Mouse (Mus musculus) MEL (cell line): Measurements from ENCODE around the gene Foxk2. TPM values are rescaled to one million over a fixed set of nuclear protein-coding genes. Genes with fewer than 3 reads are reported as not detected.

Experiments
- DNase-seq: peaks from one replicate; pipeline ENCODE4 v3.0.0; 2011; ENCODE audit warnings: low read depth, low spot score
- H3K27ac ChIP-seq: 2 replicates; pipeline ENCODE4 v1.5.1; 2012; ENCODE audit warnings: low read depth, mild to moderate bottlenecking, control low read depth, low read length, moderate library complexity; ENCODE audit not compliant: control insufficient read depth
- H3K27me3 ChIP-seq, 2 experiments: fragments of 150-350 bp in 1 of 2; sonication (generic) in 1 of 2; 2 replicates each; pipeline ENCODE4 v1.6.1; 2012; ENCODE audit warnings: low read length in 2 of 2, mild to moderate bottlenecking in 2 of 2, improper control_type of control experiment in 1 of 2, moderate library complexity in 1 of 2; ENCODE audit not compliant: insufficient read depth in 2 of 2, control insufficient read depth in 1 of 2
- H3K36me3 ChIP-seq, 2 experiments: 2 replicates each; pipeline ENCODE4 v1.6.1; 2012 to 2014; ENCODE audit warnings: low read length in 2 of 2, improper control_type of control experiment in 1 of 2, inconsistent platforms in 1 of 2, mild to moderate bottlenecking in 1 of 2; ENCODE audit not compliant: insufficient read depth in 2 of 2, control insufficient read depth in 1 of 2
- H3K4me1 ChIP-seq, 2 experiments: fragments of 150-350 bp in 1 of 2; sonication (generic) in 1 of 2; 2 replicates each; pipeline ENCODE4 v1.6.1; 2012; ENCODE audit warnings: low read length in 2 of 2, improper control_type of control experiment in 1 of 2, mild to moderate bottlenecking in 1 of 2; ENCODE audit not compliant: insufficient read depth in 2 of 2, control insufficient read depth in 1 of 2
- H3K4me3 ChIP-seq, 2 experiments: fragments of 150-350 bp in 1 of 2; sonication (generic) in 1 of 2; 2 replicates each; pipeline ENCODE4 v1.5.1; 2012; ENCODE audit warnings: low read depth in 2 of 2, low read length in 2 of 2, mild to moderate bottlenecking in 2 of 2, moderate library complexity in 2 of 2, control low read depth in 1 of 2, improper control_type of control experiment in 1 of 2; ENCODE audit not compliant: control insufficient read depth in 1 of 2, insufficient read depth in 1 of 2
- H3K79me2 ChIP-seq: 2 replicates; pipeline ENCODE4 v1.6.1; 2012; ENCODE audit warnings: mild to moderate bottlenecking, low read length, moderate library complexity; ENCODE audit not compliant: control insufficient read depth, poor library complexity, insufficient read depth
- H3K9ac ChIP-seq: 2 replicates; pipeline ENCODE4 v1.6.1; 2012; ENCODE audit warnings: low read depth, mild to moderate bottlenecking, control low read depth, low read length, moderate library complexity; ENCODE audit not compliant: control insufficient read depth, poor library complexity, severe bottlenecking
- H3K9me3 ChIP-seq: fragments of 150-350 bp; sonication (generic); replicated peaks from 2 replicates; pipeline ENCODE4 v1.6.1; 2012; ENCODE audit warnings: mild to moderate bottlenecking, low read length, improper control_type of control experiment, moderate library complexity; ENCODE audit not compliant: insufficient read depth
- CHD2 ChIP-seq: IDR thresholded peaks from 2 replicates; pipeline ENCODE4 v1.6.1; 2011; ENCODE audit warnings: low read length, improper control_type of control experiment
- EP300 ChIP-seq, 2 experiments: IDR thresholded peaks; 2 replicates each; pipeline ENCODE4 v1.6.1; 2011; ENCODE audit warnings: improper control_type of control experiment in 2 of 2, low read length in 2 of 2, low read depth in 1 of 2, mild to moderate bottlenecking in 1 of 2
- ETS1 ChIP-seq: IDR thresholded peaks from 2 replicates; pipeline ENCODE4 v1.6.1; 2012; ENCODE audit warnings: low read depth, mild to moderate bottlenecking, inconsistent platforms, low read length, improper control_type of control experiment, moderate library complexity
- GATA1 ChIP-seq: IDR thresholded peaks from 2 replicates; pipeline ENCODE4 v1.6.1; 2011; ENCODE audit warnings: low read depth, low read length, improper control_type of control experiment
- HCFC1 ChIP-seq: IDR thresholded peaks from 2 replicates; pipeline ENCODE4 v1.6.1; 2012; ENCODE audit warnings: low read depth, mild to moderate bottlenecking, inconsistent platforms, low read length, improper control_type of control experiment, moderate library complexity
- MAZ ChIP-seq: IDR thresholded peaks from 2 replicates; pipeline ENCODE4 v1.6.1; 2012; ENCODE audit warnings: low read depth, mild to moderate bottlenecking, inconsistent platforms, low read length, improper control_type of control experiment
- MEF2A ChIP-seq: IDR thresholded peaks from 2 replicates; pipeline ENCODE4 v1.6.1; 2014; ENCODE audit warnings: low read depth, mild to moderate bottlenecking, inconsistent platforms, low read length, improper control_type of control experiment; ENCODE audit not compliant: poor library complexity, insufficient replicate concordance, severe bottlenecking; ENCODE audit errors: extremely low read depth
- MXI1 ChIP-seq: IDR thresholded peaks from 2 replicates; pipeline ENCODE4 v1.6.1; 2011; ENCODE audit warnings: mild to moderate bottlenecking, low read depth, low read length, improper control_type of control experiment
- MYB ChIP-seq: IDR thresholded peaks from 2 replicates; pipeline ENCODE4 v1.6.1; 2011; ENCODE audit warnings: mild to moderate bottlenecking, low read depth, low read length, improper control_type of control experiment
- MYC ChIP-seq: IDR thresholded peaks from 2 replicates; pipeline ENCODE4 v1.6.1; 2011; ENCODE audit warnings: low read depth, mild to moderate bottlenecking, low read length, improper control_type of control experiment, moderate library complexity
- NELFE ChIP-seq: IDR thresholded peaks from 2 replicates; pipeline ENCODE4 v1.6.1; 2011; ENCODE audit warnings: low read depth, low read length, improper control_type of control experiment
- POLR2AphosphoS5 ChIP-seq: IDR thresholded peaks from 2 replicates; pipeline ENCODE4 v1.6.1; 2012; ENCODE audit warnings: low read depth, borderline replicate concordance, mild to moderate bottlenecking, inconsistent platforms, low read length, moderate library complexity, mixed read lengths
- RAD21 ChIP-seq: IDR thresholded peaks from 2 replicates; pipeline ENCODE4 v1.6.1; 2011; ENCODE audit warnings: mild to moderate bottlenecking, low read depth, low read length, improper control_type of control experiment
- RCOR1 ChIP-seq: IDR thresholded peaks from 2 replicates; pipeline ENCODE4 v1.6.1; 2012; ENCODE audit warnings: low read depth, mild to moderate bottlenecking, inconsistent platforms, low read length, improper control_type of control experiment
- SIN3A ChIP-seq: IDR thresholded peaks from 2 replicates; pipeline ENCODE4 v1.6.1; 2012; ENCODE audit warnings: low read length, improper control_type of control experiment, inconsistent platforms
- TAL1 ChIP-seq: IDR thresholded peaks from 2 replicates; pipeline ENCODE4 v1.6.1; 2012; ENCODE audit warnings: mild to moderate bottlenecking, inconsistent platforms, low read length, moderate library complexity, mixed read lengths
- TBP ChIP-seq: IDR thresholded peaks from 2 replicates; pipeline ENCODE4 v1.8.0; 2011; ENCODE audit warnings: low read depth, low read length, improper control_type of control experiment
- TCF12 ChIP-seq: IDR thresholded peaks from 2 replicates; pipeline ENCODE4 v1.6.1; 2014; ENCODE audit warnings: low read depth, mild to moderate bottlenecking, inconsistent platforms, low read length, improper control_type of control experiment, moderate library complexity
- USF1 ChIP-seq: IDR thresholded peaks from 2 replicates; pipeline ENCODE4 v1.6.1; 2014; ENCODE audit warnings: low read depth, mild to moderate bottlenecking, inconsistent platforms, low read length, improper control_type of control experiment, moderate library complexity
- polyA plus RNA-seq, 2 experiments: library from polyadenylated mRNA; stranded (reverse) in 1 of 2; unstranded in 1 of 2; fragments of >175 nt in 1 of 2; fragments of >200 nt in 1 of 2; gene quantifications; 2 replicates each; pipeline versions ENCODE4 v1.2.1 to v1.2.4; 2012; ENCODE audit warnings: low replicate concordance in 2 of 2, low read depth in 1 of 2; ENCODE audit not compliant: insufficient read length in 2 of 2, insufficient read depth in 1 of 2, missing spikeins in 1 of 2
- total RNA-seq: library from RNA; depleted of rRNA; stranded (reverse); fragments of 300-350 nt; gene quantifications from 2 replicates; pipeline ENCODE4 v1.2.3, GENCODE M21; 2012

Gene Foxk2
- total and polyA plus RNA-seq, 3 experiments = 64.5 to 317 (median 68.0) TPM

DNA sequence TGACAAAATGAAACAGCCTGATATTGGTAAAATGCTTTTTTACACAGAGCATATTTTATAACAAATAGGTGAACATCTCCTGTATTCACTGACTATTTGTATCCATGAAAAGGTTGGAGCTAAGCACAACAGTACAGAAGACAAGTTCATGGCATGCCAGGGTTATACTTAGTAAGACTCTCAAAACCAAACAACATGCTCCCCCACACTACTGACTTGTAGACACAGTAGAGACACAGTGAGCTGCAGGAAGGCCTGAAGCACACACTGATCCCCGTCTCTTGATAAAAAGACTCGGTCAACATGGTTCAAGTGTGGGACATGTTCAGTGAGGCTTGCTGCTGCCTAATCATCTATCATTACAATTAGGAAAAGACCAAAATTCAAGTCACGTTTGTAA, 71.9 kb downstream of the Foxk2 start:
- Histone ChIP-seq H3K36me3 (peaks cover 0 to 59% of the 10 kb centered on the region in 2 experiments; a peak in 2 of 4 replicates), H3K9ac (no peak overlapping the region)

DNA sequence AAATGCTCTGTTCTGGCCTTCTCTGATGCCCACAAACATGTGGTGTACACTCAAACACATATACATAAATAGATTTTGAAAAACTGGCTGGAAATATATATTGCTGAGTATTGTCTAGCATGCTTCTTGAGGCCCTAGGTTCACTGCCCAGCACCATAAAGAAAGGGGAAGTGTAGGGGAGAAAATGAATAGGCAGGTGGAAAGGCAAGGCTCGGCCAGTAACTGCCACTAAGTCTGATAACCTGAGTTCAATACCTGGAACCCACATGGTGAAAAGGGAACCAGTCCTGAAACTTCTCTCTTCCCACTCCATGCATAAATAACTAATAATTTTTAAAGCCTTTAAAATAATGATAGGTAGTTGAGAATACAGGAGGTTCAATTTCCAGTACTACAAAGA, 79.9 kb downstream of the Foxk2 start:
- Histone ChIP-seq H3K27ac (peak overlapping the region; percentile 40), H3K36me3 (peaks cover 41 to 46% of the 10 kb centered on the region in 2 experiments)
- DNase-seq = peak; percentile 70

More for the DNA sequence above, 71.9 kb downstream of the Foxk2 start:
- no peak overlapping the region for H3K27ac ChIP-seq
- H3K79me2 ChIP-seq = no peaks in the 10 kb centered on the region; the same call in 1 of the 2 replicates
- no peak for DNase-seq
- no peaks in the 10 kb centered on the region for H3K27me3 ChIP-seq
- TF ChIP-seq EP300 (IDR thresholded peaks at IDR 0.05; ENCODE audit: low read depth in 1 of 2, low read length in 2 of 2) (no peak), CHD2 (no peak), TAL1 (no peak), USF1 (no peak), POLR2AphosphoS5 (no peak), TCF12 (no peak), GATA1 (no peak), ETS1 (no peak), HCFC1 (no peak), TBP (no peak), MEF2A (no peak), RCOR1 (no peak)
- no peak overlapping the region for H3K4me3 ChIP-seq
- no peaks in the 10 kb centered on the region for H3K9me3 ChIP-seq
- H3K4me1 ChIP-seq = no peaks in the 10 kb centered on the region

More for the DNA sequence above, 79.9 kb downstream of the Foxk2 start:
- no peaks in the 10 kb centered on the region for H3K27me3 ChIP-seq
- H3K4me3 ChIP-seq = no peak overlapping the region
- H3K9me3 ChIP-seq = no peaks in the 10 kb centered on the region
- no peak overlapping the region for H3K9ac ChIP-seq
- TF ChIP-seq MYC (peak; percentile 80; the same call in 1 of the 2 replicates), MXI1 (peak; percentile 59), GATA1 (0 out of 2 replicates have a peak, but pooled peaks have one; percentile 33), MYB (peak; percentile 58; the same call in 1 of the 2 replicates), TBP (no peak), RAD21 (no peak), NELFE (no peak), USF1 (no peak), EP300 (IDR thresholded peaks at IDR 0.05; ENCODE audit: low read depth in 1 of 2, low read length in 2 of 2) (peak; percentile 72 to 73), MAZ (no peak), SIN3A (peak; percentile 44; the same call in 1 of the 2 replicates)
- TF ChIP-seq, all 39 proteins: peak for 6
- Histone ChIP-seq H3K4me1 (peaks cover 29% of the 10 kb centered on the region in 2 experiments), H3K79me2 (peaks cover 7% of the 10 kb centered on the region)
